Comparison of ENCODE assay signal across 8 mouse cellular contexts in genomic region chr5:136988420-136988819, GRCm38 (mm10). TPM values are rescaled to one million over a fixed set of nuclear protein-coding genes. Genes with fewer than 3 reads are reported as not detected.
DNase-seq lines count a peak whose midpoint lies in the region; ATAC-seq lines count a peak whose summit lies in the region.

No protein-coding gene starts in this region.

- intact Hi-C loops in left cerebral cortex, postnatal 10 days (cut with DNase I): no loop called here

- peak; percentile 54 to 75 for DNase-seq in left cerebral cortex, postnatal 10 days (ENCODE audit: extremely low spot score in 1 of 2, low spot score in 2 of 2)
- no peak for DNase-seq in left cerebral cortex, adult 8-10 months (ENCODE audit: low spot score in 2 of 2)
- peak; percentile 51 to 58 for DNase-seq in cerebellum, postnatal 10 days
- DNase-seq in thymus, postnatal 10 days (ENCODE audit: low spot score in 2 of 2): no peak

- peaks cover 11% of the 10 kb centered on the region for H3K4me1 ChIP-seq in heart, embryonic 16.5 days (ENCODE audit: control insufficient read depth, insufficient read depth, low read length)
- H3K4me1 ChIP-seq in limb, embryonic 12.5 days (replicated peaks): peaks cover 15% of the 10 kb centered on the region
- H3K4me1 ChIP-seq in midbrain, embryonic 15.5 days: peaks cover 22% of the 10 kb centered on the region

- peaks cover 27% of the 10 kb centered on the region for H3K36me3 ChIP-seq in heart, embryonic 16.5 days (ENCODE audit: control insufficient read depth, insufficient read depth)
- H3K36me3 ChIP-seq in limb, embryonic 12.5 days: peaks cover 63% of the 10 kb centered on the region
- H3K36me3 ChIP-seq in midbrain, embryonic 15.5 days (replicated peaks): peaks cover 41% of the 10 kb centered on the region

- WGBS in heart, embryonic 16.5 days: 49% methylated on average over 7 of the region's 7 CpGs
- WGBS in limb, embryonic 12.5 days: 85% methylated on average over 7 of the region's 7 CpGs
- WGBS in midbrain, embryonic 15.5 days: 74% methylated on average over 7 of the region's 7 CpGs

- no peak overlapping the region for H3K27ac ChIP-seq in heart, embryonic 16.5 days (ENCODE audit: low read length)
- no peak overlapping the region for H3K27ac ChIP-seq in limb, embryonic 12.5 days
- peak overlapping the region; percentile 96; the same call in 1 of the 2 replicates for H3K27ac ChIP-seq in midbrain, embryonic 15.5 days

- H3K9ac ChIP-seq in heart, embryonic 16.5 days (ENCODE audit: low read length): peak overlapping the region; percentile 92
- H3K9ac ChIP-seq in limb, embryonic 12.5 days (replicated peaks): peak overlapping the region; percentile 96
- peak overlapping the region; percentile 100 for H3K9ac ChIP-seq in midbrain, embryonic 15.5 days

- H3K4me2 ChIP-seq in heart, embryonic 16.5 days (ENCODE audit: low read depth, low read length): peak overlapping the region; percentile 95
- H3K4me2 ChIP-seq in limb, embryonic 12.5 days: peak overlapping the region; percentile 87
- peak overlapping the region; percentile 90 for H3K4me2 ChIP-seq in midbrain, embryonic 15.5 days

- peak overlapping the region; percentile 81 for H3K4me3 ChIP-seq in heart, embryonic 16.5 days (ENCODE audit: low read length)
- H3K4me3 ChIP-seq in limb, embryonic 12.5 days (replicated peaks): peak overlapping the region; percentile 87
- H3K4me3 ChIP-seq in midbrain, embryonic 15.5 days: peak overlapping the region; percentile 98

- no peaks in the 10 kb centered on the region for H3K9me3 ChIP-seq in heart, embryonic 16.5 days (replicated peaks; ENCODE audit: control insufficient read depth, low read length)
- no peaks in the 10 kb centered on the region for H3K9me3 ChIP-seq in limb, embryonic 12.5 days
- H3K9me3 ChIP-seq in midbrain, embryonic 15.5 days: no peaks in the 10 kb centered on the region

- H3K27me3 ChIP-seq in heart, embryonic 16.5 days (ENCODE audit: control insufficient read depth, insufficient read depth, low read length): no peaks in the 10 kb centered on the region
- no peaks in the 10 kb centered on the region for H3K27me3 ChIP-seq in limb, embryonic 12.5 days
- no peaks in the 10 kb centered on the region for H3K27me3 ChIP-seq in midbrain, embryonic 15.5 days (replicated peaks)

- ATAC-seq in heart, embryonic 16.5 days (replicated peaks; ENCODE audit: extremely low read depth, insufficient read depth, low FRiP score): no peak
- no peak for ATAC-seq in limb, embryonic 12.5 days (ENCODE audit: insufficient number of reproducible peaks, insufficient read depth, low FRiP score, low TSS enrichment, low read depth)
- ATAC-seq in midbrain, embryonic 15.5 days (replicated peaks): no peak
- no peak for ATAC-seq in inflammation-experienced regulatory T-cells, adult 6 months

RNA-seq across cellular contexts. Expression of gene Znhit1, which starts 0.6 kb away (rescaled TPM):
- total RNA-seq in left cerebral cortex, postnatal 10 days (2021): 10 to 100 TPM; 77.5 to 84.5 TPM
- total RNA-seq in left cerebral cortex, adult 8-10 months (2022): 10 to 100 TPM; 81.9 to 92.7 (median 85.8) TPM
- 74.4 and 80.5 TPM in 2 replicates for polyA plus RNA-seq in heart, embryonic 16.5 days (2015; fragmentation: Nextera tagmentation; extraction: Ambion mirVana)
- polyA plus RNA-seq in limb, embryonic 12.5 days (2016; fragmentation: Nextera tagmentation; extraction: Ambion mirVana): 109 and 116 TPM in 2 replicates
- polyA plus RNA-seq in midbrain, embryonic 15.5 days (2015; fragmentation: Nextera tagmentation; extraction: Ambion mirVana): 131 and 132 TPM in 2 replicates
- 10 to 100 TPM; 52.8 to 60.9 (median 60.7) TPM for polyA plus RNA-seq in inflammation-experienced regulatory T-cells, adult 6 months (2017; shearing (Covaris generic))

RNA-seq across cellular contexts. Expression of gene Plod3, which starts 1.6 kb away (rescaled TPM):
- total RNA-seq in left cerebral cortex, postnatal 10 days (2021): 10 to 100 TPM; 32.5 to 39.6 TPM
- total RNA-seq in left cerebral cortex, adult 8-10 months (2022): 10 to 100 TPM; 27.9 to 43.3 (median 34.2) TPM
- polyA plus RNA-seq in heart, embryonic 16.5 days (2015; fragmentation: Nextera tagmentation; extraction: Ambion mirVana): 42.2 and 46.2 TPM in 2 replicates
- polyA plus RNA-seq in limb, embryonic 12.5 days (2016; fragmentation: Nextera tagmentation; extraction: Ambion mirVana): 39.5 and 42.3 TPM in 2 replicates
- polyA plus RNA-seq in midbrain, embryonic 15.5 days (2015; fragmentation: Nextera tagmentation; extraction: Ambion mirVana): 38.9 and 44.1 TPM in 2 replicates
- 1 to 10 TPM; 4.7 to 6.7 (median 5.1) TPM for polyA plus RNA-seq in inflammation-experienced regulatory T-cells, adult 6 months (2017; shearing (Covaris generic))

RNA-seq across cellular contexts. Expression of gene Cldn15, which starts 22.0 kb away (rescaled TPM):
- not detected for total RNA-seq in left cerebral cortex, postnatal 10 days (2021)
- under 1 TPM in 2 of 4 experiments, not detected in 2; 0.23 to 0.25 TPM for total RNA-seq in left cerebral cortex, adult 8-10 months (2022)
- polyA plus RNA-seq in heart, embryonic 16.5 days (2015; fragmentation: Nextera tagmentation; extraction: Ambion mirVana): 6.7 and 7.1 TPM in 2 replicates
- 0.10 and 0.36 TPM in 2 replicates for polyA plus RNA-seq in limb, embryonic 12.5 days (2016; fragmentation: Nextera tagmentation; extraction: Ambion mirVana)
- polyA plus RNA-seq in midbrain, embryonic 15.5 days (2015; fragmentation: Nextera tagmentation; extraction: Ambion mirVana): 0.18 and 0.36 TPM in 2 replicates
- polyA plus RNA-seq in inflammation-experienced regulatory T-cells, adult 6 months (2017; shearing (Covaris generic)): not detected

RNA-seq across cellular contexts. Expression of gene Fis1, which starts 35.3 kb away (rescaled TPM):
- total RNA-seq in left cerebral cortex, postnatal 10 days (2021): 100 to 1,000 TPM; 226 to 227 TPM
- total RNA-seq in left cerebral cortex, adult 8-10 months (2022): 100 to 1,000 TPM; 256 to 283 (median 275) TPM
- polyA plus RNA-seq in heart, embryonic 16.5 days (2015; fragmentation: Nextera tagmentation; extraction: Ambion mirVana): 214 and 233 TPM in 2 replicates
- polyA plus RNA-seq in limb, embryonic 12.5 days (2016; fragmentation: Nextera tagmentation; extraction: Ambion mirVana): 263 and 269 TPM in 2 replicates
- 357 and 367 TPM in 2 replicates for polyA plus RNA-seq in midbrain, embryonic 15.5 days (2015; fragmentation: Nextera tagmentation; extraction: Ambion mirVana)
- polyA plus RNA-seq in inflammation-experienced regulatory T-cells, adult 6 months (2017; shearing (Covaris generic)): 100 to 1,000 TPM; 413 to 465 (median 425) TPM

RNA-seq across cellular contexts. Expression of gene Vgf, which starts 37.8 kb away (rescaled TPM):
- total RNA-seq in left cerebral cortex, postnatal 10 days (2021): 100 to 1,000 TPM; 200 to 207 TPM
- total RNA-seq in left cerebral cortex, adult 8-10 months (2022): 100 to 1,000 TPM; 243 to 291 (median 262) TPM
- polyA plus RNA-seq in heart, embryonic 16.5 days (2015; fragmentation: Nextera tagmentation; extraction: Ambion mirVana): 0.09 TPM in 1 of 2 replicates, not detected in the other
- polyA plus RNA-seq in limb, embryonic 12.5 days (2016; fragmentation: Nextera tagmentation; extraction: Ambion mirVana): 0.09 and 0.25 TPM in 2 replicates
- polyA plus RNA-seq in midbrain, embryonic 15.5 days (2015; fragmentation: Nextera tagmentation; extraction: Ambion mirVana): 9.9 and 11.1 TPM in 2 replicates
- polyA plus RNA-seq in inflammation-experienced regulatory T-cells, adult 6 months (2017; shearing (Covaris generic)): not detected

Comparison
In these comparisons a context has a peak if more than half of its experiments do, and no peak if none do; other contexts are left out.
1. DNase-seq: peak in left cerebral cortex, postnatal 10 days (2 of 2) and cerebellum, postnatal 10 days (2 of 2); none in left cerebral cortex, adult 8-10 months (0 of 2) and thymus, postnatal 10 days (0 of 2).
2. Peak in every context shown above with its lines, with median percentiles within 50 percentile points of each other: H3K4me2 ChIP-seq, H3K4me3 ChIP-seq and H3K9ac ChIP-seq.